Comparison of ENCODE assay signal across 32 mouse cellular contexts in the genomic region with DNA sequence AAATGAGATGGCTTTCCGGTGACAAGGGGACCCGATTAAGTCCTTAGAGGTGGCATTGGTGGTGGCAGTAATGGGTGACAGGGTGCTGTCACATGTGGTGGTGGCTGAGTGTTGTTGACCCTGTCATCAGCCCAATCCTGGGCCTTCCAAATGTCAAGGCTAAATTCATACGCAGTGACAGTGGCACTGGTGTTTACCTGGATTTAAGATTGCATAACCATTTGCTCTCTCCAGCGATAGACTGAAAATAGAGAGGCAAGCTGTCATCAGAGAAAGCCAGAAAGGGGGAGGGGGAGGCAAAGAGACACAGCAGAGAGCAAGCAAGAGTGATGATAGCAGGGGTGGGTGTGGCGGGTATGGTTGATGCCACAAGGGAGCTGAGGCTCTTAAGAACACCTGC.
A peak's percentile ranks its signal among the peaks of the same experiment; 100 is the strongest.
DNase-seq lines count a peak whose midpoint lies in the region; TF ChIP-seq lines count a peak whose summit lies in the region.
"Had no signal": no experiment of that assay in that cellular context is flagged by ENCODE, and none has a peak within 500 bp of the region (broad histone marks: within the 10 kb centered on the region; RNA-seq: fewer than 3 reads in every experiment).

No protein-coding gene starts in this region.

- TF ChIP-seq CTCF in gastrocnemius, adult 2 months (IDR thresholded peaks at IDR 0.05): no peak
- TF ChIP-seq CTCF in layer of hippocampus, adult 2 months (conservative IDR thresholded peaks at IDR 0.05): no peak

- peak overlapping the region; percentile 24; the same call in 1 of the 2 replicates for H3K27ac ChIP-seq in gastrocnemius, adult 2 months
- H3K27ac ChIP-seq in layer of hippocampus, adult 2 months: peak overlapping the region; percentile 46; the same call in 1 of the 2 replicates
- H3K27ac ChIP-seq: embryonic facial prominence, embryonic 10.5 days; embryonic facial prominence, embryonic 15.5 days; forebrain, embryonic 12.5 days; hindbrain, embryonic 13.5 days; left cerebral cortex, adult 2 months; limb, embryonic 12.5 days; liver, embryonic 12.5 days; midbrain, embryonic 12.5 days; neural tube, embryonic 12.5 days had no signal

- DNase-seq in gastrocnemius, adult 2 months: no peak
- no peak for DNase-seq in gastrocnemius, postnatal 4 days (ENCODE audit: low spot score in 2 of 2)
- peak; percentile 21 to 32 for DNase-seq in layer of hippocampus, adult 2 months (ENCODE audit: low spot score in 2 of 2)
- DNase-seq in layer of hippocampus, postnatal 14 days (ENCODE audit: low spot score in 2 of 2): no peak
- DNase-seq in adrenal gland, postnatal 14 days: peak; percentile 17
- peak; percentile 30 for DNase-seq in brain, adult 2 months (ENCODE audit: low read depth, low spot score)
- DNase-seq in right cerebral cortex, postnatal 25 days: no peak
- DNase-seq: B cell, adult 2 months; cerebellum, adult 18-20 months; cerebellum, postnatal 14 days; forebrain, postnatal 0 days; gastrocnemius, postnatal 14 days; heart, postnatal 4 days; kidney, adult 9 months; kidney, postnatal 10 days; liver, postnatal 0 days; lung, postnatal 36 days; right cerebral cortex, adult 18-20 months; right cerebral cortex, postnatal 4 days; thymus, adult 2 months; thymus, postnatal 36 days had no signal

- intact Hi-C loops in gastrocnemius, adult 2 months (cut with DNase I): no loop called here

- no peak overlapping the region for H3K4me3 ChIP-seq in gastrocnemius, adult 2 months
- no peak overlapping the region for H3K4me3 ChIP-seq in layer of hippocampus, adult 2 months
- H3K4me3 ChIP-seq: embryonic facial prominence, embryonic 10.5 days; embryonic facial prominence, embryonic 15.5 days; forebrain, embryonic 12.5 days; hindbrain, embryonic 13.5 days; left cerebral cortex, adult 2 months; limb, embryonic 12.5 days; liver, embryonic 12.5 days; megakaryocyte, embryonic 14.5 days; midbrain, embryonic 12.5 days; myocyte; neural tube, embryonic 12.5 days had no signal

Comparison
In these comparisons a context has a peak if more than half of its experiments do, and no peak if none do; other contexts are left out.
1. DNase-seq: peak in layer of hippocampus, adult 2 months (2 of 2), adrenal gland, postnatal 14 days (single experiment) and brain, adult 2 months (single experiment); none in gastrocnemius, adult 2 months (single experiment), gastrocnemius, postnatal 4 days (0 of 2), layer of hippocampus, postnatal 14 days (0 of 2) and right cerebral cortex, postnatal 25 days (single experiment).